Mouse (Mus musculus) kidney, adult 2 months (tissue): Measurements from ENCODE around the gene Bpifc.

Experiments
- CTCF ChIP-seq: fragments of 200-500 bp; conservative IDR thresholded peaks from 2 replicates; pipeline ENCODE4 v1.5.1; 2011; ENCODE audit warnings: low read depth, mild to moderate bottlenecking, control low read depth, low read length, moderate library complexity, mixed read lengths; ENCODE audit not compliant: insufficient read depth, insufficient read length
- POLR2A ChIP-seq: fragments of 200-500 bp; IDR thresholded peaks from one replicate; pipeline ENCODE4 v1.6.1; 2011; ENCODE audit warnings: low read depth, low read length, control low read depth

DNA sequence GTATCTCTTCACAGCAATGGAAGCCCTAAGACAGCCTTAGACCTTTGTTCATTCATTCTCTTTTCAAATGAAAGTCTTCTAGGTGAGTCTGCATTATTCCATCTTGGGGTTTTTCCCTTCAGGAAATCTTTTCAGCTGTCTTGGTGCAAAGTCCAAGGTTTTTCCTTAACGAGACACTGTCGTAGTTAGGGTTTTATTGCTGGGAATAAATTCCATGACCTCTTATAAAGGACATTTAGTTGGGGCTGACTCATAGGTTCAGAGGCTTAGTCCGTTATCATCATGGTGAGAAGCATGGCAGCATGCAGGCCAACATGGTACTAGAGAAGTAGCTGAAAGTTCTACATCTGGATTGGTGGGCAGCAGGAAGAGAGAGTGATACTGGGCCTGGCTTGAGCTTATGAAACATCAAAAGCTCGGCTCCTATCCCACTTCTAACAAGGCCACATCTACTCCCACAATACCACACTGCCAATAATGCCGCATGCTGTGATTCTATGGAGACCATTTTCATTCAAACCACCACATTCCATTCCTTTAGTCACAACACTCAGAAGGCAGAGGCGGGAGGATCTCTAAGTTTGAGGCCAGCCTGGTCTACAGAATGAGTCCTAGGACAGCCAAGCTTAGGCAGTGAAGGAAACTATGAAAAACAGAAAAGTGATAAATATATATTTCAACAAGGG is 75.3 kb downstream of the Bpifc start:
- no peak for TF ChIP-seq CTCF
- no peak for TF ChIP-seq POLR2A
